Mouse (Mus musculus) heart, postnatal 10 days (tissue): ENCODE data around the gene Cdc34. TPM values are rescaled to one million over a fixed set of nuclear protein-coding genes. Genes with fewer than 3 reads are reported as not detected.
A peak's percentile ranks its signal among the peaks of the same experiment; 100 is the strongest.

Experiments used
- DNase-seq, 2 experiments: peaks; one replicate each; pipeline ENCODE4 v3.0.0; 2021
- intact Hi-C: fragments of 180-260 bp; cut with DNase I; formaldehyde crosslinking; loops from one replicate; pipeline ENCODE4 v1.15.1; 2025
- total RNA-seq, 2 experiments: library from RNA; stranded (reverse); gene quantifications; 2 replicates each; pipeline ENCODE4 v1.2.3; 2021

The Cdc34 gene
- total RNA-seq, 2 experiments from 2014 or later: 152 to 159 TPM

GRCm38 (mm10) chr10:79670071-79670888 lies 11.7 kb upstream of the Cdc34 start:
- DNase-seq: no peak

GRCm38 (mm10) chr10:79671396-79672087 lies 10.5 kb upstream of the Cdc34 start:
- DNase-seq: no peak
- intact Hi-C loops: no loop called here

More at GRCm38 (mm10) chr10:79670071-79670888, 11.7 kb upstream of the Cdc34 start:
- intact Hi-C loops: no loop called here

DNA sequence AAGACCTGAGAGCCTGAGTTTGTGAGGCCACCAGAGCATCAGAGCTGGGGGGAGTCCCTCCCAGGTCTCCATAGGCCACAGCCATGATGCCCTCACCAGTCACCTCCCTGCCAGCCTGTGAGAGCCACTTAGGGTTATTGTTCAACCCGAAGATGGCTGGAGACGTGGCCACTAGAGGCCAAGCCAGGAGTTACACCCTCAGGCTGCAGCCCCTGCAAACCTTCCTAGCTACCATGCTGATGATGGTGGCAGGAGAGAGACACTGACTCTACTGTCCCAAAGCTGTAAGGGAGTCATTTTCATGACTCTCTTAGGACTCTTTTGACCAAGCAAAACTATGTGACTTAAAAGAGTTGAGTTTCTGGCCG lies 9.9 kb upstream of the Cdc34 start:
- DNase-seq: no peak
- intact Hi-C loops: no loop called here

DNA sequence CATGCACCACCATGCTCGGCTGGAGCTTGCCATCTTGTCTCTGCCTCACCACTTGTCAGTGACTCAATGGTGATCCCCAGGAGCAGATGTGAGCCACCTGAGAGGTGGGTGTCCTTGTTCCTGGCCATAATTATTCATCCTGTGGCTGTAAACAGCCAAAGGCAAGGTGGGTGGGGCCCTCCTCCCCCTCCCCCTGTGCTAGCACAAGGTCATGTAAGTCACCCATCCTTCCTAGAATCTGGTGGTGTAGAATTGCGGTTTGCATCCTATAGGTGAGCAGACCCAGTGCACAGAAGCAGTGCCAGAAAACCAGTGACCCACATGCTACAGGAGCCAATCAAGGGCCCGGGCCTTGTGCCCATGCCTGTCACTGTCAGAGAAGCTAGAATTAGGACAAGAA lies 8.9 kb upstream of the Cdc34 start:
- intact Hi-C loops: no loop called here
- DNase-seq: no peak

- DNase-seq: no peak
- intact Hi-C loops: no loop called here
These were observed 6.5 kb upstream of the Cdc34 start for GRCm38 (mm10) chr10:79675346-79676035.

GRCm38 (mm10) chr10:79680606-79681495 lies 1.1 kb upstream of the Cdc34 start:
- intact Hi-C loops: no loop called here
- DNase-seq: peak in 1 of 2 experiments; percentile 32

DNA sequence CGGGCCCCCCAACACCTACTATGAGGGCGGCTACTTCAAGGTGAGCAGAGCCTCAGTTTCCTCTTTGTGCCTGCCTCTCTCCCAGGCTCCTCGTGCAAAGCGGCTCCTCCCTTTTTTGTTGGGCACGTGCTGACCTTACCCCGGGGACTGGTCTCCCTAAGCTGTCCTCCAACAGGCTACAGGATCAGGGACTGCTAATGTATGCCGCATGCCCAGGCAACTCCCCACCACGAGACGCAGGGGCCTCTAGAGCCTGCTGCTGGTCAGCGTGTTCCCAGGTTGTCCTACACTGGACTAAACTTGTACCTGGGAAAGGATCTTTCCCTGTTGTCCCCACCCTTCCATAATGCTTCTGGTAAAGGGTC lies 538 bp downstream of the Cdc34 start:
- DNase-seq: no peak
- intact Hi-C loops: no loop called here

GRCm38 (mm10) chr10:79682916-79683582 lies 1.1 kb downstream of the Cdc34 start:
- intact Hi-C loops: no loop called here

GRCm38 (mm10) chr10:79683726-79684640 lies 2.0 kb downstream of the Cdc34 start:
- intact Hi-C loops: no loop called here
- DNase-seq: peak; percentile 75 to 82

More at GRCm38 (mm10) chr10:79682916-79683582, 1.1 kb downstream of the Cdc34 start:
- DNase-seq: peak; percentile 82 to 83

- intact Hi-C loops: no loop called here
These were observed 3.0 kb downstream of the Cdc34 start for GRCm38 (mm10) chr10:79684770-79685600.

GRCm38 (mm10) chr10:79686219-79686618 lies 4.2 kb downstream of the Cdc34 start:
- intact Hi-C loops: no loop called here
- no peak for DNase-seq

More at GRCm38 (mm10) chr10:79684770-79685600, 3.0 kb downstream of the Cdc34 start:
- no peak for DNase-seq

DNA sequence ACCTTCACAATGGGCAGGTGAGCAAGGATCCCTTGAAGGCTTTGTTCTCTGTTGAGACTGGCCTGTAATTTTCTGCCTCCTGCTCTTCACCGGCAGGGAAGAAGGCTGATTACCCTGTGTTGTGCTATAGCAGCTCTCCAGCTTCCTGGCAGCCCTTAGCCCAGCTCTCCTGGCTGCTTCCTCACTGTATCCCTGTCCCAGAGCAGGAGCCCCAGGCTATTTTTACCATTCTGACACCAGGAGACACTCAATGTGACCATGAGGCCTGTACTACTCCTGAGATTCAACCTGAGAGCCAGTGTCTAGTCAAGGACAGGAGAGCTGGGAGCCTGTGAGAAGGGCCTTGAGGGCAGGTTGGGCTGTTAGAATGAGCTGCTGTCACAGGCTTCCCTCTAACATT lies 4.7 kb downstream of the Cdc34 start:
- peak; percentile 66 to 72 for DNase-seq
- intact Hi-C loops: no loop called here

DNA sequence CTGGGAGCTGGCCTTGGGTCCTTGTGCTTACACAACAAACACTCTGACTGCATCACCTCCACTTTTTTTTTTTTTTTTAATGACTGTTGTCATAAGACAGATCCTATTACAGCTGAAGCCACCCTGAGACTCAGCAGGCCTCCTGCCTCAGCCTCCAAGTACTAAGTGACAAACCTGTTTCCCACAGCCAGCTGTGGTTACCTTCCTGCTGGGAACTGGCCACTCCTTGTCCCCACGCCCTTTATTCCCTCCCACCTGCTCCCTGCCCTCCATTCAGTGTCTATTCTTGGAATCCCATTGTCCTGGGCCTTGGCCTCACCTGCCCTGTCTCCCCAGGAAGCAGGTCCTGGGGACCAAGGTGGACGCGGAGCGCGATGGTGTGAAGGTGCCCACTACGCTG lies 5.5 kb downstream of the Cdc34 start:
- DNase-seq: no peak
- intact Hi-C loops: no loop called here

GRCm38 (mm10) chr10:79688720-79689119 lies 6.7 kb downstream of the Cdc34 start, which contains the start of gene Gzmm:
TSS of gene Gzmm (plus strand) at chr10:79689020.
- no peak for DNase-seq
- intact Hi-C loops: no loop called here

DNA sequence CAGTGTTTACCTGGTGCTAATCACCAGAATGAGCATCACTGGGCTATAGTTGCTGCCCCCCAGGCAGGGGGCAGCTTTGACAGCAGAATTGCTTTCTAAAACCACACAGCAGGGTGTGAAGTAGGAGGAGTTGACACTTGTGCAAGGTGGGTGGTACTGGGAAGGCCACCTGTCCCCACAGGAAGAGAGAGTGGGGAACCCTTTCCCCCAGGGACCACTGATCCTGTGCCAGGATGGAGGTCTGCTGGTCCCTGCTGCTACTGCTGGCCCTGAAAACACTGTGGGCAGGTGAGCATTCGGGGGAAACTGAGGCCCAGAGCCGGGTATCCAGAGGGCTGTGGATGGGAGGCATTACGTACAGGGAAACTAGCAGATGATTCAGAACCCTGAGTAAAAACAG lies 7.2 kb downstream of the Cdc34 start:
- DNase-seq: no peak
- intact Hi-C loops: no loop called here

GRCm38 (mm10) chr10:79691986-79692548 lies 10.1 kb downstream of the Cdc34 start:
- no peak for DNase-seq
- intact Hi-C loops: no loop called here

- intact Hi-C loops: loop anchor here (2.0 kb wide), 1 partner anchor 95 kb away; no protein-coding TSS in a partner anchor
- DNase-seq: no peak
These were observed 11.8 kb downstream of the Cdc34 start for GRCm38 (mm10) chr10:79693580-79694378.
